Mouse (Mus musculus) testis, adult 2 months (tissue): ENCODE results near the gene Edn1. TPM values are rescaled to one million over a fixed set of nuclear protein-coding genes. Genes with fewer than 3 reads are reported as not detected.

Source experiments
- H3K27ac ChIP-seq: fragments of 200-500 bp; 2 replicates; pipeline ENCODE4 v1.5.1; 2012; ENCODE audit warnings: low read depth, low read length; ENCODE audit not compliant: control insufficient read depth, insufficient read depth
- H3K27me3 ChIP-seq: fragments of 200-500 bp; 2 replicates; pipeline ENCODE4 v1.6.1; 2012; ENCODE audit warnings: mild to moderate bottlenecking, low read length, moderate library complexity; ENCODE audit not compliant: control insufficient read depth, insufficient read depth
- H3K36me3 ChIP-seq: fragments of 200-500 bp; 2 replicates; pipeline ENCODE4 v1.6.1; 2012; ENCODE audit warnings: mild to moderate bottlenecking, low read length; ENCODE audit not compliant: control insufficient read depth, insufficient read depth
- H3K4me1 ChIP-seq: fragments of 200-500 bp; 2 replicates; pipeline ENCODE4 v1.6.1; 2012; ENCODE audit warnings: low read length; ENCODE audit not compliant: control insufficient read depth, insufficient read depth
- H3K4me3 ChIP-seq: fragments of 200-500 bp; 2 replicates; pipeline ENCODE4 v1.5.1; 2012; ENCODE audit warnings: low read depth, mild to moderate bottlenecking, low read length, moderate library complexity, mixed read lengths; ENCODE audit not compliant: control insufficient read depth
- CTCF ChIP-seq: fragments of 200-500 bp; IDR thresholded peaks from 2 replicates; pipeline ENCODE4 v1.5.1; 2012; ENCODE audit warnings: low read depth, mild to moderate bottlenecking, inconsistent platforms, low read length, moderate library complexity; ENCODE audit not compliant: control insufficient read depth, insufficient read depth, insufficient replicate concordance
- POLR2A ChIP-seq: fragments of 200-500 bp; IDR thresholded peaks from 2 replicates; pipeline ENCODE4 v1.6.1; 2012; ENCODE audit warnings: low read depth, mild to moderate bottlenecking, inconsistent platforms, low read length, moderate library complexity; ENCODE audit not compliant: control insufficient read depth
- polyA plus RNA-seq: library from polyadenylated mRNA; depleted of rRNA; stranded (reverse); fragments of >200 nt; gene quantifications from 2 replicates; pipeline ENCODE4 v1.2.3, GENCODE M21; 2012; rRNA removed

Gene Edn1
- polyA plus RNA-seq, 1 experiment = 0.64 TPM

DNA sequence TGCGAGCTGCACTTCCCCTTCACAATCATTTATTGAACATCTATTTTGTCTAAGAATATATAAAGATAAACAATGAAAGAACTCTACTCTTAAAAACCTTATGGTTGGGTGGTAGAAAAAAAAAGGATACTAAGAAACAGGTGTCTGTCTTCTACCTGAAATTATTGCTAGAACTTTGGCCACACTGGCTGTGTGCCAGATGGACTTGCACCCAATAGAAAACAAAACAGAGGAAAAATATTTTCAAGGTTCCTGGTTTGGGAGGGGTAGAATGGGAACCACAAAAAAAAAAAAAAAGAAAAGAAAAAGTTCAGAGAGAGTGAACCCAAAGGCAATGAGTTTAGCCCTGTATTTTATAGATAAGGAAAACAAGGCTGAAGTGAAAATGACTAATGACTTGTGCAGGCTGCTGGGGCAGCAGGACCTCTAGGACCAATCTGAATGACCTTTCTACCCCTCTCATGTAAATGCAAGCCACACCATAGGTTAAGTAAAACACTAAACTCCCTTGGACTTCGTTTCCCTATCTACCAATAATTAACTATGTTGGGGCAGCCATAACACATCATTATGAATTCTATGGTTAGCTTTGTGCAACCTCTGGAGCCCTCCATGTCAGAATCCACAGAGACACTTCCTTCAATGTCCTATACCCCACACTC lies 40.7 kb downstream of the Edn1 start:
- Histone ChIP-seq H3K4me1 (no peaks in the 10 kb centered on the region), H3K27me3 (no peaks in the 10 kb centered on the region), H3K4me3 (no peak overlapping the region), H3K27ac (no peak overlapping the region), H3K36me3 (no peaks in the 10 kb centered on the region)
- TF ChIP-seq CTCF (no peak), POLR2A (no peak)

DNA sequence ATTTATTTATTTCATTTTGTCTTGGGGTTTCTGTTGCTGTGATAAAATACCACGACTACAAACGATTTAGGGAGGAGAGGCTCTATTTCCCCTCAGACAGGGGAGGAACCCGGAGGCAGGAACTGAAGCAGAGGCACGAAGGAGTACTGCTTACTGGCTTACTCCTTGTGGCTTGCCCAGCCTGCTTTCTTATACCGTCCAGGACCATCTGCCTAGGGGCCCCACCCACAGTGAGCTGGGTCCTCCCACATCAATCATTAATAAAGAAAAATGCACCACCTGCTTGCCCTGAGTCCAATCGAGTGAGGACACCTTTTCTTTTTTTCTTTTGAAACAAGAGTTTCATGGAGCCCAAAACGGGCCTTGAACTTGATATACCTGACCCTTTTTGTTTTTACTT lies 44.2 kb downstream of the Edn1 start:
- no peak overlapping the region for H3K27ac ChIP-seq
- TF ChIP-seq POLR2A = no peak
- no peak for TF ChIP-seq CTCF
- H3K36me3 ChIP-seq = no peaks in the 10 kb centered on the region
- no peaks in the 10 kb centered on the region for H3K4me1 ChIP-seq
- H3K27me3 ChIP-seq = no peaks in the 10 kb centered on the region
- H3K4me3 ChIP-seq = no peak overlapping the region

DNA sequence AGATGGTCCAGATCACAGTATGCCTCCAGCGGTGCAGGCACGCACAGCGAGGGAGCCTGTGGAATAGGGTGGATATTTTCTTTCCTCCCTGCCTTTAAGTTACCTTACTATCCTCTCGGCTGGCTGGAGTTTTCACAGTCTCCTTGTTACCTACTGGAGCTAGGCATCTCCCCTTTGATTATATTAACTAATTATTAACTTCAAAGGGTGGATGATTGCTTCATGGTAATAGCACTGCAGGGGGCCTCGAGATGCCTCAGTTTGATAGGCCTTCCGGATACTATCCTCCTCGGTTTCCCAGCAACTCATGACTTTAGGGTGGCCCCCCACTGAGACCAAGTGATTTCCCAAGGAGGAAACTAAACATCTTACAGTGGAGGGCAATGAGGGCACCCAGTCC lies 45.1 kb downstream of the Edn1 start:
- H3K4me3 ChIP-seq = no peak overlapping the region
- TF ChIP-seq POLR2A = no peak
- no peak for TF ChIP-seq CTCF
- no peak overlapping the region for H3K27ac ChIP-seq

DNA sequence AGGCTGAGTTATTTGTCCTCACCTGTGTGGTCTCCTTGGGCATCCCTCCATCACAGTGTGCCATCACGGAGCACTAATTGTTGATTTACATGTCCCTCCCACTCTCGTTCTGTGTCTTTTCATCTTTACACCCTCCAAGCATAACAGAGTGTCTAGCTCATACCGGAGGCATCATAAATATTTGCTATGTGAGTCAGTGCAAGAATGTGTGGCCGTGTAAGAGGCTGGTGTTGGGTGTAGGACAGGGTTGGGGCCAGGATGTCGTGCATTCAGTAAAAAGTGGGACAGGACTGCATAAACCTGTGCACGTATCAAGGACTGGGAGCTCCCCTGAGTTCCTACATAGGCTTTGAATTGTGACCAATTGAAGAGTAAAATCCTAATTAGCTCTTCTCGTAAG lies 50.4 kb downstream of the Edn1 start:
- Histone ChIP-seq H3K27ac (no peak overlapping the region), H3K27me3 (no peaks in the 10 kb centered on the region), H3K4me1 (no peaks in the 10 kb centered on the region), H3K36me3 (no peaks in the 10 kb centered on the region), H3K4me3 (no peak overlapping the region)
- TF ChIP-seq CTCF (no peak), POLR2A (no peak)

More for the DNA sequence above, 45.1 kb downstream of the Edn1 start:
- no peaks in the 10 kb centered on the region for H3K36me3 ChIP-seq
- H3K27me3 ChIP-seq = no peaks in the 10 kb centered on the region
- H3K4me1 ChIP-seq = no peaks in the 10 kb centered on the region

Other genes with a start within 250 kb of the Edn1 start
- gene Hivep1, start 249.5 kb upstream of the Edn1 start, polyA plus RNA-seq = 16.7 and 18.3 TPM in 2 replicates